Mouse (Mus musculus) cerebellum, adult 18-20 months (tissue): ENCODE data around the gene Bcl7c.
"Not testable (repeated sequence)": the region's sequence is repeated elsewhere in the genome, so short reads cannot be mapped to it uniquely, and the experiment has no call there.

Experiments used
- DNase-seq, 2 experiments: peaks; one replicate each; pipeline ENCODE4 v3.0.0; 2021

Bcl7c gene

GRCm38 (mm10) chr7:127714816-127715215 is 6.1 kb upstream of the Bcl7c start:
- no peak for DNase-seq

GRCm38 (mm10) chr7:127712461-127713385 is 4.0 kb upstream of the Bcl7c start, which contains the start of gene Ctf1:
Gene Ctf1, plus strand, starts transcription at chr7:127712736.
- DNase-seq: peak; percentile 78 to 90

GRCm38 (mm10) chr7:127711456-127711855 is 2.7 kb upstream of the Bcl7c start:
- no peak for DNase-seq

GRCm38 (mm10) chr7:127711031-127711430 is 2.3 kb upstream of the Bcl7c start:
- no peak for DNase-seq

- DNase-seq: no peak
Observed at GRCm38 (mm10) chr7:127709261-127709979, 687 bp upstream of the Bcl7c start.

- no peak for DNase-seq
Observed at GRCm38 (mm10) chr7:127707957-127708206, 851 bp downstream of the Bcl7c start.

- DNase-seq: no peak
Observed at GRCm38 (mm10) chr7:127707045-127707956, 1.4 kb downstream of the Bcl7c start.

- DNase-seq: peak; percentile 76 to 88
Observed at GRCm38 (mm10) chr7:127705706-127706105, 3.0 kb downstream of the Bcl7c start.

- no peak for DNase-seq
Observed at GRCm38 (mm10) chr7:127704598-127704997, 4.1 kb downstream of the Bcl7c start.

- DNase-seq: peak in 1 of 2 experiments; percentile 46
Observed at GRCm38 (mm10) chr7:127703561-127704178, 5.1 kb downstream of the Bcl7c start.

GRCm38 (mm10) chr7:127700712-127701331 is 7.9 kb downstream of the Bcl7c start:
- DNase-seq: no peak

GRCm38 (mm10) chr7:127698986-127699385 is 9.7 kb downstream of the Bcl7c start:
- peak; percentile 40 to 54 for DNase-seq

- DNase-seq: not testable (repeated sequence)
Observed at GRCm38 (mm10) chr7:127693730-127694129, 15.0 kb downstream of the Bcl7c start.

- DNase-seq: no peak
Observed at GRCm38 (mm10) chr7:127693290-127693689, 15.4 kb downstream of the Bcl7c start.

GRCm38 (mm10) chr7:127691221-127691989 is 17.3 kb downstream of the Bcl7c start:
- peak; percentile 77 to 78 for DNase-seq

GRCm38 (mm10) chr7:127689626-127690280 is 19.0 kb downstream of the Bcl7c start:
- DNase-seq: no peak

GRCm38 (mm10) chr7:127688935-127689334 is 19.8 kb downstream of the Bcl7c start:
- DNase-seq: no peak

- no peak for DNase-seq
Observed at GRCm38 (mm10) chr7:127686740-127687449, 21.8 kb downstream of the Bcl7c start.

- DNase-seq: no peak
Observed at GRCm38 (mm10) chr7:127685304-127686018, 23.3 kb downstream of the Bcl7c start.
